Mouse (Mus musculus): ENCODE data around the gene Insl5. TPM values are rescaled to one million over a fixed set of nuclear protein-coding genes. Genes with fewer than 3 reads are reported as not detected.

The Insl5 gene
- total and polyA plus RNA-seq, 2 experiments from 2014 or later: not detected

DNA sequence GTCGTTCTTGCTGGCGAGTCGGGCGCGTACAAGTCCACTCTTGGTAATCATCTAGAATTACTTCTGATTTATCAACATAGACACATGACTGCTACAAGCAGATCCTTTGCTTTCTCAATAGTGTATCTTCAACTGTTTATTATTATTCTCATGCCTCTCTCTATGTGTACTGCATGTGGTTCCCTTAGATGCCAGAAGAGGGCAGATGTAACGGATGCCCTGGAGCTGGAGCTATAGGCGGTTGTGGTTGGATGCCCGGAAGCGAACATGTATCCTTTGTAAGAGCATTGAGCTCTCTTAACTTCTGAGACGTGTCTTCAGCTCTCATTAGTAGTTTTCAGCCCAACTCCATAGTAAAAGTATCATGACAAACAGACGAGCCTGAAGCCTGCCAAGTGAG is 16.4 kb upstream of the Insl5 start:
- no peaks in the 10 kb centered on the region for H3K36me3 ChIP-seq (ENCODE audit: insufficient read depth, low read length)
- H3K4me3 ChIP-seq (ENCODE audit: low read length): no peak overlapping the region
- no peak overlapping the region for H3K27ac ChIP-seq
- H3K9ac ChIP-seq (replicated peaks; ENCODE audit: low read length): no peak overlapping the region
- no peaks in the 10 kb centered on the region for H3K9me3 ChIP-seq (ENCODE audit: low read length)
- H3K27me3 ChIP-seq (ENCODE audit: insufficient read depth, low read length): no peaks in the 10 kb centered on the region
- H3K4me2 ChIP-seq (ENCODE audit: low read depth, low read length): no peak overlapping the region
- 94% methylated on average over 11 of the region's 11 CpGs for WGBS
- H3K4me1 ChIP-seq (ENCODE audit: insufficient read depth, low read length): no peaks in the 10 kb centered on the region
- no peak; the same call in 1 of the 2 replicates for TF ChIP-seq CTCF (IDR thresholded peaks at IDR 0.05; ENCODE audit: low read depth)
- ATAC-seq (no peak), DNase-seq (ENCODE audit: low spot score) (no peak)

DNA sequence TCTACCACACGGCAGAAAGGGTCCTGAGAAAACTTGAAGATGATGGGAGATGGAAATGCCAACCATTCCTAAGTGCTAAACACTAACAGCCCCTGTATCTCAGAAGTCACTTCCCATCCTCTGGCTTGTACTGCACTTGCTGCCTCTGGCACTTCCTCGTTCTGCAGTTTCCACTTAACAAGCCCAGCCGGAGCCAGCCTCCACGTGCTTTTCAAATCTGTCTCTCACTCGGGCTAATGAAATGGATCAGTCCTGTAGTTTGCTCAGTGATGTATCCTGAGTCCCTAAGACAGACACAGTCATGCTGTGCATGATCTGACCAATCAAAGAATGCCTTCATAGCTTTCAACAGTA is 13.2 kb upstream of the Insl5 start:
- no peak overlapping the region for H3K4me2 ChIP-seq (ENCODE audit: low read depth, low read length)
- no peaks in the 10 kb centered on the region for H3K9me3 ChIP-seq (ENCODE audit: low read length)
- H3K9ac ChIP-seq (replicated peaks; ENCODE audit: low read length): no peak overlapping the region
- H3K27me3 ChIP-seq (ENCODE audit: insufficient read depth, low read length): no peaks in the 10 kb centered on the region
- no peaks in the 10 kb centered on the region for H3K36me3 ChIP-seq (ENCODE audit: insufficient read depth, low read length)
- no peak for TF ChIP-seq CTCF (IDR thresholded peaks at IDR 0.05; ENCODE audit: low read depth)
- DNase-seq (ENCODE audit: low spot score) (no peak), ATAC-seq (no peak)
- 73% methylated on average over 5 of the region's 5 CpGs for WGBS
- H3K27ac ChIP-seq: no peak overlapping the region
- no peaks in the 10 kb centered on the region for H3K4me1 ChIP-seq (ENCODE audit: insufficient read depth, low read length)
- no peak overlapping the region for H3K4me3 ChIP-seq (ENCODE audit: low read length)

DNA sequence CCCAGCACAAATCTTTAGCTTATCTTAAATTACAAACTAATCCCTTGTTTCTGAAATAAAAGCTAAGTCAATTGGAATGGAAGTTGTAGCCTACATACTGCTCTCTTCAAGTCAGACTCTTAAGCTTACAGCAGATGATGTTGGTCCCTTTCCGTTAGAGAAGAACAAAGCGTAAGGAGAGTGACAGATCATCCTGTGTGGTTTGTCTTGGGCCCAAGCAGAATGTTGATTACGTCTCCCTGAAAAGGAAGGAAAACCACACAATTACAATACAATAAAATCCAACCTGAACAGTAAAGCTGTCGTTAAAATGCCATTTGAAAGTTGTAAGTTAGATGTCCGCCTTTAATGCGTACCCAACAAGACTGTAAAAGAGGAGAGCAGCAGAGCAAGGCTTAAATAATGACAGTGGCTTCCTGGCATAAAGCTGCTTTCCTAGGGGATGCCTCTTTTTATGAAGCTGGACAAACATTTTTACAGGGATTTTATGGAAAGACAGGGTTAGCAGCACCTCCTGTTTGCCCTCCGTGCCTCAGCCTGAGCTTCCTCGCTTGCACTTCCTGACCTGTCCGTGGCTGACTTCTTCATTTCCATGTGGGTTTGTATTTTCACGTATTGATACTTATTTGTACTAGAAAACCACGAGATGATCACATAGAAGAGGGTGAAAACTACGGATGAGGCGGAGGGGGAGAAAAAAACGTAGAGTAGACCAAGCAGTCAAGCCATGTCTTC is 12.6 kb upstream of the Insl5 start:
- H3K4me3 ChIP-seq (ENCODE audit: low read length): no peak overlapping the region
- ATAC-seq (no peak), DNase-seq (ENCODE audit: low spot score) (no peak)
- no peak overlapping the region for H3K27ac ChIP-seq
- no peak for TF ChIP-seq CTCF (IDR thresholded peaks at IDR 0.05; ENCODE audit: low read depth)
- H3K9ac ChIP-seq (replicated peaks; ENCODE audit: low read length): no peak overlapping the region
- no peaks in the 10 kb centered on the region for H3K9me3 ChIP-seq (ENCODE audit: low read length)
- H3K4me1 ChIP-seq (ENCODE audit: insufficient read depth, low read length): no peaks in the 10 kb centered on the region
- H3K27me3 ChIP-seq (ENCODE audit: insufficient read depth, low read length): no peaks in the 10 kb centered on the region
- no peak overlapping the region for H3K4me2 ChIP-seq (ENCODE audit: low read depth, low read length)
- no peaks in the 10 kb centered on the region for H3K36me3 ChIP-seq (ENCODE audit: insufficient read depth, low read length)
- 89% methylated on average over 14 of the region's 14 CpGs for WGBS

DNA sequence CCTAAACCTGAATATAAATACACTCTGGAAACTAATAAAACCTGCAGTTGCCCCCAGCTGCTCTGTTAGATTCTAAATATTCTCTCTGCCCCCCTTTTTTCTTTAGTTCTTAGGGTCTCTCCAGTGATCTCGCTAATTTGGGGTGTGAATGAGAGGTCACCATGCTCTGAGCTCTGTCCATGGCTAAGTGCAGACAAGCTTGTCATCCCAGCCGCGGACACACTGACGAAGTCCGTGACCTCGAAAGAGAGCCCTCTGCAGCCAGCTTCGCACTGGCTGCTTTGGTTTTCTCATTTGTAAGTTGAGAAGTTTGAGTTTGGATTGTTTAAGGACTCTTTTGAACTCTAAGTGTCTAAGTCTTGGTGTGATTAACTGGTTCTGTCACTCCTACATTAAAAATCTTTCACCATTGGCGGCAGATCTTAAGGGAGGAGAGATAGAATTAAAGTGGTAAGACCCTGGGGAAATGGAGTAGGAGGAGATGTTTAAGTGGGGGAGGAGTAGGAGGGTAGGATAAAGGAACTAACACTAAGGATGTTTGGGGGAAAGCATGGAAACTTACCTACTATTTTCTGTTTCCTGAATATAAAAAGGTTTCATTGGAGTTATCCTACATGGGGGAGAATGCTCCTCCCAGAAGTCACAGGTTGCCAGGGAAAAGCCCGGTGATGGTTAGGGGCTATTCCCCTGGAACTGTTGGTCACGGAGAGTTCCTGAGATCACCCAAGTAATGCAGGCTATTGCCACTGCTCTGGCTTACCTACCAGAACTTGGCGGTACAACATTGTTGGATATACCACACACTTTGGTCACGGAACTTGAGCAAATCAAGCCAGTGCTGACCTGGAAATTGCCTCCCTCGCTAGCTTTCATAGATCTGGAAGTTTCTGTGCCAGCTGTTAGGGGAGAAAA is 1.8 kb upstream of the Insl5 start:
- WGBS: 77% methylated on average over 13 of the region's 13 CpGs
- no peak for TF ChIP-seq CTCF (IDR thresholded peaks at IDR 0.05; ENCODE audit: low read depth)

DNA sequence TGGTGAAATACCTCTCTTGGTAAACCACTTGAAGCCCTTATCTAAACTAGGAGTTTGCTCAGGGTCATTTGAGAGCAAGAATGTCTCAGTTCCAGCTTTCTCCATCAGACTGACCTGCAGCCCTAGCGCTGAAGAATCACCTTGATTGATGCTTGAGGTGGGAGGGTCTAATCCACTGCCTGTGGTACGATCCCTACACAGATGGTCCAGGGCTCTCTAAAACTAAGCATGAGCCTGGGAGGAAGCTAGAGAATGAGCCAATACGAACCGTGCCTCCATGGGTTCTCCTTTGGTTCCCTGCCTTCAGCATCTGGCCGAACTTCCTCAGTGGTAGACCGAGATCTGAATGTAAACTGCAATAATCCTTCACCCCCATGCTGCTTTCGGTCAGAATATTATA is 1.1 kb upstream of the Insl5 start:
- Histone ChIP-seq H3K27me3 (ENCODE audit: insufficient read depth, low read length) (no peaks in the 10 kb centered on the region), H3K4me2 (ENCODE audit: low read depth, low read length) (no peak overlapping the region), H3K36me3 (ENCODE audit: insufficient read depth, low read length) (no peaks in the 10 kb centered on the region), H3K4me3 (ENCODE audit: low read length) (no peak overlapping the region), H3K4me1 (ENCODE audit: insufficient read depth, low read length) (no peaks in the 10 kb centered on the region), H3K9ac (replicated peaks; ENCODE audit: low read length) (no peak overlapping the region), H3K27ac (no peak overlapping the region), H3K9me3 (ENCODE audit: low read length) (no peaks in the 10 kb centered on the region)
- TF ChIP-seq CTCF (IDR thresholded peaks at IDR 0.05; ENCODE audit: low read depth): no peak
- ATAC-seq (no peak), DNase-seq (ENCODE audit: low spot score) (no peak)
- 85% methylated on average over 7 of the region's 7 CpGs for WGBS

More for the DNA sequence above, 1.8 kb upstream of the Insl5 start:
- H3K9me3 ChIP-seq (ENCODE audit: low read length): no peaks in the 10 kb centered on the region
- no peak overlapping the region for H3K27ac ChIP-seq
- H3K4me1 ChIP-seq (ENCODE audit: insufficient read depth, low read length): no peaks in the 10 kb centered on the region
- no peak for ATAC-seq
- H3K36me3 ChIP-seq (ENCODE audit: insufficient read depth, low read length): no peaks in the 10 kb centered on the region
- no peaks in the 10 kb centered on the region for H3K27me3 ChIP-seq (ENCODE audit: insufficient read depth, low read length)
- H3K4me2 ChIP-seq (ENCODE audit: low read depth, low read length): no peak overlapping the region
- no peak overlapping the region for H3K4me3 ChIP-seq (ENCODE audit: low read length)
- H3K9ac ChIP-seq (replicated peaks; ENCODE audit: low read length): no peak overlapping the region
- DNase-seq (ENCODE audit: low spot score): no peak

DNA sequence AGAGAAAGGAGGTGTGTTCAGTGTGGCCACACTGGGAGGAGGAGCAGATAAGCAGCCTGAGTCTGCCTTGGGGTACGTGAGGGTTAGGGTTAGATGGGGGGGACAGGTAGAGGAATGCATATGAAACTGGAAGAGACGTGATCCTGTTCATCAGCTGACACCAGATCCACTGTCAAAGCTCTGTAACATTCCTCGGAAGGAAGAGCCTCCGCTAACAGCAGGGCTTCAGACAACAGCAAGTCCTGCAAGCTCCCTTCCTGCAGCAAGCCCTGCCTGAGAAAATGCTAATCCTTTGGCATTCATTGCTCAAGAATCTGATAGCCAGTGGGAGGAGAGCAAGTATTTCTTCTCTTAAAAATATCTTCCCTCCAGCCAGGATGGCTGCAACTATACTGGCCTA is 13.2 kb downstream of the Insl5 start:
- H3K9ac ChIP-seq (replicated peaks; ENCODE audit: low read length): no peak overlapping the region
- H3K4me3 ChIP-seq (ENCODE audit: low read length): no peak overlapping the region
- H3K4me2 ChIP-seq (ENCODE audit: low read depth, low read length): peak overlapping the region; percentile 27
- no peaks in the 10 kb centered on the region for H3K27me3 ChIP-seq (ENCODE audit: insufficient read depth, low read length)
- ATAC-seq (0 out of 2 replicates have a peak, but pooled peaks have one; percentile 21), DNase-seq (ENCODE audit: low spot score) (peak; percentile 38)
- no peak overlapping the region for H3K27ac ChIP-seq
- no peak for TF ChIP-seq CTCF (IDR thresholded peaks at IDR 0.05; ENCODE audit: low read depth)
- WGBS: 11% methylated on average over 4 of the region's 4 CpGs
- H3K4me1 ChIP-seq (ENCODE audit: insufficient read depth, low read length): no peaks in the 10 kb centered on the region
- H3K9me3 ChIP-seq (ENCODE audit: low read length): no peaks in the 10 kb centered on the region
- H3K36me3 ChIP-seq (ENCODE audit: insufficient read depth, low read length): no peaks in the 10 kb centered on the region
